Mouse (Mus musculus) kidney, adult 9 months (tissue): Measurements from ENCODE around the gene Musk.

ENCODE experiments used
- DNase-seq: peaks from one replicate; pipeline ENCODE4 v3.0.0; 2022

The Musk gene

DNA sequence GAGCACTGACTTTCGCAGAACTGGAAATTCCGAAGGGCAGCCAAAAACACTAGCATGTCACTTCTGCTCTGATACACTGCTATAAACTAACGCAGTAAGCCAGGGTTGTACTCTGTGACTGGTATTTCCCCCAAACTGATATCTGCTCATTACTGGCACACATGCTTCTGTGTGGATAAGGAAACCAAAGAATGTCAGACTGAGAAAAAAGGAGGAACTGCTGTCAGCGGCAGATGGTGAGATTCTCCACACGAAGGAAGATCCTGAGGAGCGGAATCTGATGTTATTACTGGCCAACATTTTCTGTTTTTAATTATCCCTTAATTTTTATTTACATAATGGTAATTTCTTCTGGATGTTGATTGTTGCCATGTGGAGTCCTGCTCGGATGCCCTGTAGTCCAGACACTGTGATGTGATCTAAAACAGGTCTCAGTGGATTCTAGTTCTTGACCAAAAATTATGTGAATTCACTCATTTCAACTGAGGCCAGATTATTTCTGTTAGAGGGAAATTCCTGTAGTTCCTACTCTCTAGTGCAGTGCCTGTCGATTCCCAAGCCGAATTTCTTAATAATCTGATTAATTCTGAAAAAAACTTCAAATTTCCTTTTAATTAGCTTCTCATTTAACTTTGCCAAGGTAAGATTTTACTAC is 137.6 kb downstream of the Musk start:
- no peak for DNase-seq
